Mouse (Mus musculus) lung, postnatal 25 days (tissue): ENCODE measurements around the gene Kcnh2.

Experiments
- DNase-seq: peaks from one replicate; pipeline ENCODE4 v3.0.0; 2022; ENCODE audit warnings: low spot score

The Kcnh2 gene

GRCm38 (mm10) chr5:24319776-24320466 is 31.5 kb downstream of the Kcnh2 start:
- DNase-seq: no peak

- no peak for DNase-seq
Observed at GRCm38 (mm10) chr5:24309223-24309622, 42.2 kb downstream of the Kcnh2 start.

GRCm38 (mm10) chr5:24308621-24309020 is 42.8 kb downstream of the Kcnh2 start:
- no peak for DNase-seq

- DNase-seq: no peak
Observed at GRCm38 (mm10) chr5:24307118-24307777, 44.2 kb downstream of the Kcnh2 start.

- DNase-seq: peak; percentile 36
Observed at GRCm38 (mm10) chr5:24303199-24303598, 48.2 kb downstream of the Kcnh2 start.

GRCm38 (mm10) chr5:24299845-24300589 is 51.4 kb downstream of the Kcnh2 start:
- DNase-seq: no peak

- DNase-seq: no peak
Observed at GRCm38 (mm10) chr5:24291954-24292353, 59.5 kb downstream of the Kcnh2 start.

GRCm38 (mm10) chr5:24286221-24286970 is 65.0 kb downstream of the Kcnh2 start:
- DNase-seq: no peak

GRCm38 (mm10) chr5:24284145-24284544 is 67.3 kb downstream of the Kcnh2 start:
- DNase-seq: no peak

- DNase-seq: no peak
Observed at GRCm38 (mm10) chr5:24283181-24283580, 68.2 kb downstream of the Kcnh2 start.

GRCm38 (mm10) chr5:24280523-24280922 is 70.9 kb downstream of the Kcnh2 start:
- no peak for DNase-seq

GRCm38 (mm10) chr5:24279527-24279926 is 71.9 kb downstream of the Kcnh2 start:
- no peak for DNase-seq

GRCm38 (mm10) chr5:24278206-24278605 is 73.2 kb downstream of the Kcnh2 start:
- DNase-seq: no peak

GRCm38 (mm10) chr5:24273683-24274621 is 77.5 kb downstream of the Kcnh2 start:
- peak; percentile 4 for DNase-seq

GRCm38 (mm10) chr5:24270941-24271340 is 80.5 kb downstream of the Kcnh2 start:
- DNase-seq: no peak
